Mouse (Mus musculus): ENCODE measurements at regions not wholly inside any gene's neighbourhood (a gene's known extent, or its start where the extent isn't known, plus 50 kb on each side); places are given as distances from the start of the nearest gene placed in this dataset.
A peak's percentile ranks its signal among the peaks of the same experiment; 100 is the strongest.

DNA sequence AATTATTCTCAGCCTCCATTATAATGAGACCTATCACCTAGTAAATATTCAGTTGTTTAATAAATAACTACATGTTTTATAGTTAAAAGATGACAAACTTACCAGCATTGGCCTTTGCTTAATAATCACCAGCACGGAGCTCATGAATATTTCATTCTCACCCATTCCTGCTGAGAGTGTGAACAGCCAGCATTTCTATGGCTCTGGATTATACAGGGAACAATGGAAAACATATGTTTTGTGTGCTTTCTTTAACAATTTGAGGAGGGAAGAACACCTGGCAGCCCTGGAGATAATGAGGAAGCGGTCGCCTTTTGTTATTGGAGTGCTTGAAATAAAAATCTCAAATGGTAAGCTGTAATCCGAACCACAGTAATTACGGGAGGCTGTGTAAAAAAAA is 528.4 kb downstream of the Cbln4 start:
- ATAC-seq, result no peak
- no peak overlapping the region for H3K27ac ChIP-seq (ENCODE audit: low read depth, low read length)
- no peak overlapping the region for H3K4me2 ChIP-seq (replicated peaks; ENCODE audit: low read depth)
- H3K36me3 ChIP-seq (ENCODE audit: control insufficient read depth, insufficient read depth), result no peaks in the 10 kb centered on the region
- 88% methylated on average over 5 of the region's 5 CpGs for WGBS
- H3K9ac ChIP-seq (ENCODE audit: low read depth, low read length), result no peak overlapping the region
- H3K9me3 ChIP-seq (ENCODE audit: control insufficient read depth), result no peaks in the 10 kb centered on the region
- H3K4me3 ChIP-seq (ENCODE audit: low read depth, low read length), result no peak overlapping the region
- no peaks in the 10 kb centered on the region for H3K4me1 ChIP-seq (replicated peaks; ENCODE audit: control insufficient read depth, insufficient read depth, low read length)
- TF ChIP-seq CTCF (IDR thresholded peaks at IDR 0.05; ENCODE audit: low read depth), result no peak
- no peaks in the 10 kb centered on the region for H3K27me3 ChIP-seq (replicated peaks; ENCODE audit: control insufficient read depth, insufficient read depth, low read length)

DNA sequence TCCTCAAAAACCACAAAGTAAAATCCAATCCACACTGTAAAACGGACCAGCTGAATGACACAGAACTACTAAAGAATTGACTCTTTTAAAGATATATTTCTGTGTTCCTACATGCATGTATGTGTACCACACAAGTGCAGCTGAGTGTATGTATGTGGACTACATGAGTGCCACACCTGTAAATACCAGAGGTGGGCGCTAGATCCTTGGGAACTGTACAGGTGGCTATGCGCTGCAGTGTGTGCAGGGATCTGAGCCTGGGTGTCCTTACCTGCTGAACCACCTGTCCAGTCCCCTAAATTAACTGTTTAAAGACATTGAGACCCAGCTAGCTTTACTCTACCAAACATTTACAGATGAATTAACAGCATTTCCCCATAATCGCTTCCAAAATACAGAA is 546.6 kb downstream of the Cbln4 start:
- no peaks in the 10 kb centered on the region for H3K9me3 ChIP-seq (ENCODE audit: control insufficient read depth)
- H3K27me3 ChIP-seq (replicated peaks; ENCODE audit: control insufficient read depth, insufficient read depth, low read length), result no peaks in the 10 kb centered on the region
- H3K9ac ChIP-seq (ENCODE audit: low read depth, low read length), result no peak overlapping the region
- no peaks in the 10 kb centered on the region for H3K4me1 ChIP-seq (replicated peaks; ENCODE audit: control insufficient read depth, insufficient read depth, low read length)
- H3K4me2 ChIP-seq (replicated peaks; ENCODE audit: low read depth), result no peak overlapping the region
- no peak overlapping the region for H3K4me3 ChIP-seq (ENCODE audit: low read depth, low read length)
- no peaks in the 10 kb centered on the region for H3K36me3 ChIP-seq (ENCODE audit: control insufficient read depth, insufficient read depth)
- peak; percentile 54 for TF ChIP-seq CTCF (IDR thresholded peaks at IDR 0.05; ENCODE audit: low read depth)
- WGBS, result 73% methylated on average over 4 of the region's 4 CpGs
- H3K27ac ChIP-seq (ENCODE audit: low read depth, low read length), result no peak overlapping the region
- ATAC-seq, result no peak

GRCm38 (mm10) chr2:171493741-171494140 is 549.5 kb downstream of the Cbln4 start:
- 32% methylated on average over 12 of the region's 12 CpGs for WGBS
- no peaks in the 10 kb centered on the region for H3K4me1 ChIP-seq (replicated peaks; ENCODE audit: control insufficient read depth, insufficient read depth, low read length)
- TF ChIP-seq CTCF (IDR thresholded peaks at IDR 0.05; ENCODE audit: low read depth), result peak; percentile 79

DNA sequence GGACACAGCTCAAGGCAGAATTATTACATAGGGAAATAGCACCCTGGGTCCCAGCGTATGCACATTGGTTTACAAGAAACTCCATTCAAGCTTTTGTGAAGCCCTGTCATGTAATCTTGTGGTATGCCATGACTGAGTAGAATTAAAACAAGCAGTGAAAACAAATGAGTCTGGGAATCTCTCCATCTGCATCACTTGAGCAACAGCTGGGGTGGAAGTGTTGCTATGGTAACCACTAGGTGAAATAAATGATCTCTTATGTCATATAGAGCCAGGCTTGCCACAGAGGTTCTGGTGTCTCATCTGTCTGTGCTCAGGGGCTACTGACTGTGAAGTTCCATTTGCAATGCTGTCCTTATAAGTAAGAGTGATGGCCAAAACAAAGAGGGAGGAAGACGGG is 556.0 kb downstream of the Cbln4 start:
- H3K9ac ChIP-seq (ENCODE audit: low read depth, low read length), result no peak overlapping the region
- H3K4me1 ChIP-seq (replicated peaks; ENCODE audit: control insufficient read depth, insufficient read depth, low read length), result no peaks in the 10 kb centered on the region
- no peak overlapping the region for H3K27ac ChIP-seq (ENCODE audit: low read depth, low read length)
- H3K27me3 ChIP-seq (replicated peaks; ENCODE audit: control insufficient read depth, insufficient read depth, low read length), result no peaks in the 10 kb centered on the region
- no peak for TF ChIP-seq CTCF (IDR thresholded peaks at IDR 0.05; ENCODE audit: low read depth)
- no peak overlapping the region for H3K4me2 ChIP-seq (replicated peaks; ENCODE audit: low read depth)
- H3K36me3 ChIP-seq (ENCODE audit: control insufficient read depth, insufficient read depth), result no peaks in the 10 kb centered on the region
- no peak overlapping the region for H3K4me3 ChIP-seq (ENCODE audit: low read depth, low read length)
- 69% methylated on average over 2 of the region's 2 CpGs for WGBS
- H3K9me3 ChIP-seq (ENCODE audit: control insufficient read depth), result no peaks in the 10 kb centered on the region
- no peak for ATAC-seq

More at GRCm38 (mm10) chr2:171493741-171494140, 549.5 kb downstream of the Cbln4 start:
- Histone ChIP-seq H3K9me3 (ENCODE audit: control insufficient read depth) (no peaks in the 10 kb centered on the region), H3K4me3 (ENCODE audit: low read depth, low read length) (no peak overlapping the region), H3K27ac (ENCODE audit: low read depth, low read length) (no peak overlapping the region), H3K9ac (ENCODE audit: low read depth, low read length) (no peak overlapping the region), H3K36me3 (ENCODE audit: control insufficient read depth, insufficient read depth) (no peaks in the 10 kb centered on the region), H3K4me2 (replicated peaks; ENCODE audit: low read depth) (no peak overlapping the region), H3K27me3 (replicated peaks; ENCODE audit: control insufficient read depth, insufficient read depth, low read length) (no peaks in the 10 kb centered on the region)
- no peak for ATAC-seq

DNA sequence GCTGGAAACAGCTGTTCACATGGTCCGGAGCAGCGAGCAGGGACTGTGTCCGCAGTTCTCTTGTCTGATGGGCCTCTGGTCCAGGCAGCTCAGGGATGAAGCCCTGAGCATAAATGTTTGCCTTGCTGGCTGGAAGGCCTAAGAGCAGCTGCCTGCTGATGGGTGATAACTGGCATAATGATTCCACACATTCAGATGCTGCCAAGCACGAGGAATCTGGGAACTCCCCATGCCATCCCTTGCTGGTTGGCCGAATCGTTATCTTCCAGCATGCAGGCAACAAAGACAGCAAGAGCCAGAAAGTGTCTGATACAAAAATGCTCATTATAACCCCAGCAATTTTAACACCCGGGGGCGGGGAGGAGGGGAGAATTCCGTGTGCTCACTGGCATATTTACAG is 590.0 kb downstream of the Cbln4 start:
- H3K4me1 ChIP-seq (replicated peaks; ENCODE audit: control insufficient read depth, insufficient read depth, low read length), result no peaks in the 10 kb centered on the region
- ATAC-seq, result no peak

GRCm38 (mm10) chr2:171406057-171406456 is 637.2 kb downstream of the Cbln4 start:
- WGBS, result 68% methylated on average over 2 of the region's 2 CpGs
- TF ChIP-seq CTCF (IDR thresholded peaks at IDR 0.05; ENCODE audit: low read depth), result no peak
- no peak overlapping the region for H3K4me3 ChIP-seq (ENCODE audit: low read depth, low read length)
- no peak overlapping the region for H3K4me2 ChIP-seq (replicated peaks; ENCODE audit: low read depth)
- H3K4me1 ChIP-seq (replicated peaks; ENCODE audit: control insufficient read depth, insufficient read depth, low read length), result no peaks in the 10 kb centered on the region
- H3K9me3 ChIP-seq (ENCODE audit: control insufficient read depth), result no peaks in the 10 kb centered on the region
- no peaks in the 10 kb centered on the region for H3K27me3 ChIP-seq (replicated peaks; ENCODE audit: control insufficient read depth, insufficient read depth, low read length)
- H3K9ac ChIP-seq (ENCODE audit: low read depth, low read length), result no peak overlapping the region
- H3K27ac ChIP-seq (ENCODE audit: low read depth, low read length), result no peak overlapping the region
- no peak for ATAC-seq
- no peaks in the 10 kb centered on the region for H3K36me3 ChIP-seq (ENCODE audit: control insufficient read depth, insufficient read depth)

More for the DNA sequence above, 590.0 kb downstream of the Cbln4 start:
- Histone ChIP-seq H3K36me3 (ENCODE audit: control insufficient read depth, insufficient read depth) (no peaks in the 10 kb centered on the region), H3K4me2 (replicated peaks; ENCODE audit: low read depth) (no peak overlapping the region), H3K9ac (ENCODE audit: low read depth, low read length) (no peak overlapping the region), H3K27ac (ENCODE audit: low read depth, low read length) (no peak overlapping the region), H3K27me3 (replicated peaks; ENCODE audit: control insufficient read depth, insufficient read depth, low read length) (no peaks in the 10 kb centered on the region), H3K4me3 (ENCODE audit: low read depth, low read length) (no peak overlapping the region), H3K9me3 (ENCODE audit: control insufficient read depth) (no peaks in the 10 kb centered on the region)
- 71% methylated on average over 9 of the region's 9 CpGs for WGBS
- no peak for TF ChIP-seq CTCF (IDR thresholded peaks at IDR 0.05; ENCODE audit: low read depth)

DNA sequence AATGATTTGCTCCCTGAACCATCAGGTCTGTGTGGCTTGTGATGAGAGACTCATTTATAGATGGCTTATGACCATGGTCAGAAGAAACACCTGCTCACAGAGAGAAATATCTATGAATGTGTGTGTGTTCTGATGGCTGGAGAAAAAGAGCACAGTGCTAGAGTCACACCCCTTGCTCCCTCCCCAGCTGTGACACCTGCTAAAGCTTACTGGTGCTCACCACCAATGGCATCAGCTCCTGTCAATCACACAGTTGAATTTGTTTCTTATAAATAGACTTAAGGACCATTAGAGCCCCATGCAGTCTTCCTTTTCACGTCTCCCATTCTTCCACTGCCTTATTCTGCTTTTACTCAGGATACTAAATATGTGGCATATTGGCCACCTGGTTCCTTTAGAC is 654.3 kb downstream of the Cbln4 start:
- no peak overlapping the region for H3K27ac ChIP-seq (ENCODE audit: low read depth, low read length)
- no peaks in the 10 kb centered on the region for H3K36me3 ChIP-seq (ENCODE audit: control insufficient read depth, insufficient read depth)
- H3K9me3 ChIP-seq (ENCODE audit: control insufficient read depth), result no peaks in the 10 kb centered on the region
- no peak overlapping the region for H3K9ac ChIP-seq (ENCODE audit: low read depth, low read length)
- 65% methylated on average over 1 of the region's 1 CpGs for WGBS
- H3K4me2 ChIP-seq (replicated peaks; ENCODE audit: low read depth), result no peak overlapping the region
- ATAC-seq, result no peak
- H3K27me3 ChIP-seq (replicated peaks; ENCODE audit: control insufficient read depth, insufficient read depth, low read length), result no peaks in the 10 kb centered on the region
- TF ChIP-seq CTCF (IDR thresholded peaks at IDR 0.05; ENCODE audit: low read depth), result no peak
- no peaks in the 10 kb centered on the region for H3K4me1 ChIP-seq (replicated peaks; ENCODE audit: control insufficient read depth, insufficient read depth, low read length)
- H3K4me3 ChIP-seq (ENCODE audit: low read depth, low read length), result no peak overlapping the region

All from intestine, postnatal 0 days (tissue).